Mouse (Mus musculus) splenic B cell, adult 2 months (primary cell): Measurements from ENCODE around the gene Pgm2.

Source experiments
- DNase-seq: peaks from one replicate; pipeline ENCODE4 v3.0.0-alpha.2; 2011; ENCODE audit warnings: low read depth, low spot score
- H3K27me3 ChIP-seq: 2 replicates; pipeline ENCODE4 v1.6.1; 2012; ENCODE audit warnings: mild to moderate bottlenecking, low read length, moderate library complexity, mixed read lengths; ENCODE audit not compliant: control insufficient read depth, poor library complexity, insufficient read depth, severe bottlenecking
- H3K36me3 ChIP-seq: 2 replicates; pipeline ENCODE4 v1.6.1; 2012; ENCODE audit warnings: mild to moderate bottlenecking, low read length, moderate library complexity, mixed read lengths; ENCODE audit not compliant: control insufficient read depth, poor library complexity, insufficient read depth, severe bottlenecking

The Pgm2 gene

GRCm38 (mm10) chr5:64165826-64166225, 73.1 kb downstream of the Pgm2 start:
- Histone ChIP-seq H3K27me3 (no peaks in the 10 kb centered on the region), H3K36me3 (0 out of 2 replicates have a peak, but pooled peaks cover 3% of the 10 kb centered on the region)
- DNase-seq, result no peak

GRCm38 (mm10) chr5:64168990-64169540, 76.3 kb downstream of the Pgm2 start:
- H3K27me3 ChIP-seq, result no peaks in the 10 kb centered on the region
- DNase-seq, result no peak
- H3K36me3 ChIP-seq, result peaks cover 11% of the 10 kb centered on the region

DNA sequence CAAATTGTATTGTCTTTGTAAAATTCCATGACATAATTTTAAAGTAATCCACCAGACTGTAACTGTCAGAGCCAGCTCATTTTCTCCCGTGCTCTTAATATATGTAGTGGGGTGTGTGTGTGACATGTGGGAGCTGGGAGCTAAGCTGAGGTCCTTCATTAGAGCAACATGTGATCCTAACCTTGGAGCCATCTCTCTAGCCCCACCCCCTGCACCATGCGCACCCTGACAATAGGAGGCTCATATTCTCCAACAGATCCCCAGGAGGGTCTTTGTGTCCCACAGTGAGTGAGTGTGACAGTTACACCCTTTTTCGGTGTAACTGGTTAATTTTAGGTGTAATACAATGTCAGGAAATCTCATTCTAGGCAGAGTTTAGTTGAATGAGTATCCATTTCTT, 80.1 kb downstream of the Pgm2 start:
- no peak for DNase-seq

GRCm38 (mm10) chr5:64173302-64173701, 80.6 kb downstream of the Pgm2 start:
- Histone ChIP-seq H3K27me3 (no peaks in the 10 kb centered on the region), H3K36me3 (peaks cover 14% of the 10 kb centered on the region)
- DNase-seq, result no peak

More for the DNA sequence above, 80.1 kb downstream of the Pgm2 start:
- no peaks in the 10 kb centered on the region for H3K27me3 ChIP-seq
- H3K36me3 ChIP-seq, result peaks cover 13% of the 10 kb centered on the region

- peaks cover 15% of the 10 kb centered on the region for H3K36me3 ChIP-seq
- DNase-seq, result no peak
- H3K27me3 ChIP-seq, result no peaks in the 10 kb centered on the region
These were observed 81.7 kb downstream of the Pgm2 start for GRCm38 (mm10) chr5:64174429-64174935.
